Comparison of ENCODE assay signal across 17 mouse cellular contexts in the genomic region with DNA sequence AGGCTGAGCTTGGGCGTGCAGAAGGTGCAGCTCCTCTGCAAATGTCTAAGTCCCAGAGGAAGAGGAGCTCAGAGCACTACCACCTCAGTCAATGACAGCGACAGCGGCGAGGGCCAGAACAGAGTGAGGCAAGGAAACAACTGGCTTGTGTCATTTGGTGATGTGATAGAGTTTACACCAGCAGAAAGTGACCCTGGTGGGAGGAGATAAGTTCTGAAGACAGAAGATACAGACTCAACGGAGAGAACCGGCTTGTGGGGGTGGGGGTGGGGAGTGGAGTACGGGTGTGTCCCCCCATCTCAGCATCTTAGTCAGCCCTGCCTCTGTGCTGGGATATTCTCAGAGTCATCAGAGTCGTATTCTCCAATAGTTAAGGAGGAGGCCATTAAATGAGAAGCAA. TPM values are rescaled to one million over a fixed set of nuclear protein-coding genes. Genes with fewer than 3 reads are reported as not detected.
DNase-seq lines count a peak whose midpoint lies in the region; ATAC-seq lines count a peak whose summit lies in the region.
"Had no signal": no experiment of that assay in that cellular context is flagged by ENCODE, and none has a peak within 500 bp of the region (broad histone marks: within the 10 kb centered on the region; RNA-seq: fewer than 3 reads in every experiment).

No protein-coding gene starts in this region.

- WGBS in midbrain, embryonic 10.5 days = 90% methylated on average over 8 of the region's 8 CpGs
- 88% methylated on average over 8 of the region's 8 CpGs for WGBS in midbrain, embryonic 15.5 days
- WGBS in liver, embryonic 12.5 days (ENCODE audit: insufficient replicate concordance) = 14% methylated on average over 8 of the region's 8 CpGs

- H3K4me2 ChIP-seq in midbrain, embryonic 15.5 days = no peak overlapping the region
- H3K4me2 ChIP-seq in liver, embryonic 12.5 days = peak overlapping the region; percentile 50
- H3K4me2 ChIP-seq: forebrain, embryonic 12.5 days; heart, embryonic 13.5 days; midbrain, embryonic 13.5 days; neural tube, embryonic 15.5 days had no signal

- H3K27me3 ChIP-seq in midbrain, embryonic 10.5 days (ENCODE audit: low read depth, poor library complexity, severe bottlenecking) = no peaks in the 10 kb centered on the region
- no peaks in the 10 kb centered on the region for H3K27me3 ChIP-seq in midbrain, embryonic 15.5 days (replicated peaks)
- 0 out of 2 replicates have a peak, but pooled peaks cover 5% of the 10 kb centered on the region for H3K27me3 ChIP-seq in liver, embryonic 12.5 days (replicated peaks)
- H3K27me3 ChIP-seq: midbrain, embryonic 13.5 days; neural tube, embryonic 15.5 days; Patski had no signal

- H3K9me3 ChIP-seq in midbrain, embryonic 10.5 days (replicated peaks) = no peaks in the 10 kb centered on the region
- H3K9me3 ChIP-seq in midbrain, embryonic 15.5 days = no peaks in the 10 kb centered on the region
- H3K9me3 ChIP-seq in liver, embryonic 12.5 days (replicated peaks) = no peaks in the 10 kb centered on the region
- H3K9me3 ChIP-seq: forebrain, embryonic 12.5 days; heart, embryonic 13.5 days; midbrain, embryonic 13.5 days; neural tube, embryonic 15.5 days had no signal

- no peak overlapping the region for H3K9ac ChIP-seq in midbrain, embryonic 15.5 days
- H3K9ac ChIP-seq in liver, embryonic 12.5 days = peak overlapping the region; percentile 32
- H3K9ac ChIP-seq: forebrain, embryonic 12.5 days; heart, embryonic 13.5 days; midbrain, embryonic 13.5 days; neural tube, embryonic 15.5 days had no signal

- peak overlapping the region; percentile 23; the same call in 1 of the 2 replicates for H3K27ac ChIP-seq in midbrain, embryonic 10.5 days (replicated peaks)
- no peak overlapping the region for H3K27ac ChIP-seq in midbrain, embryonic 15.5 days
- H3K27ac ChIP-seq in liver, embryonic 12.5 days = peak overlapping the region; percentile 78
- H3K27ac ChIP-seq: forebrain, embryonic 12.5 days; heart, embryonic 13.5 days; neural tube, embryonic 15.5 days had no signal

- no peak overlapping the region for H3K4me3 ChIP-seq in midbrain, embryonic 10.5 days
- H3K4me3 ChIP-seq in midbrain, embryonic 15.5 days = no peak overlapping the region
- no peak overlapping the region for H3K4me3 ChIP-seq in liver, embryonic 12.5 days
- H3K4me3 ChIP-seq: forebrain, embryonic 12.5 days; heart, embryonic 13.5 days; midbrain, embryonic 13.5 days; myocyte; neural tube, embryonic 15.5 days had no signal

- H3K36me3 ChIP-seq in midbrain, embryonic 10.5 days = no peaks in the 10 kb centered on the region
- no peaks in the 10 kb centered on the region for H3K36me3 ChIP-seq in midbrain, embryonic 15.5 days (replicated peaks)
- H3K36me3 ChIP-seq in liver, embryonic 12.5 days = no peaks in the 10 kb centered on the region
- H3K36me3 ChIP-seq: forebrain, embryonic 12.5 days; heart, embryonic 13.5 days; midbrain, embryonic 13.5 days; neural tube, embryonic 15.5 days had no signal

- no peak for DNase-seq in midbrain, embryonic 10.5 days (ENCODE audit: low spot score)
- peak; percentile 66 for DNase-seq in c-Kit-positive CD71-positive TER-119-negative erythroid progenitor cells, embryonic 14.5 days (ENCODE audit: low read depth)
- no peak for DNase-seq in thymus, postnatal 25 days
- DNase-seq in kidney, postnatal 25 days = no peak
- DNase-seq: adrenal gland, postnatal 25 days; cerebellum, adult 9-11 months; gastrocnemius, postnatal 25 days had no signal

- no peak for ATAC-seq in midbrain, embryonic 15.5 days (replicated peaks)
- ATAC-seq in liver, embryonic 12.5 days = peak; percentile 96
- ATAC-seq in megakaryocyte-erythroid progenitor cell, adult 5-6 weeks (replicated peaks; ENCODE audit: low FRiP score, low TSS enrichment, poor library complexity, severe bottlenecking) = peak; percentile 94
- ATAC-seq: activated CD4-positive, CD25-positive, alpha-beta regulatory T cell, adult 4 months; Patski had no signal

- 0 out of 2 replicates have a peak, but pooled peaks cover 6% of the 10 kb centered on the region for H3K4me1 ChIP-seq in midbrain, embryonic 10.5 days
- peaks cover 14% of the 10 kb centered on the region for H3K4me1 ChIP-seq in midbrain, embryonic 15.5 days
- H3K4me1 ChIP-seq in liver, embryonic 12.5 days = peaks cover 33% of the 10 kb centered on the region

RNA-seq across cellular contexts. Expression of a gene that starts 56.1 kb away (rescaled TPM):
- polyA plus RNA-seq in midbrain, embryonic 10.5 days (2016; fragmentation: Nextera tagmentation; extraction: Ambion mirVana) = 6.7 and 7.1 TPM in 2 replicates
- 3.5 and 4.1 TPM in 2 replicates for polyA plus RNA-seq in midbrain, embryonic 15.5 days (2015; fragmentation: Nextera tagmentation; extraction: Ambion mirVana)
- polyA plus RNA-seq in liver, embryonic 12.5 days (2016; fragmentation: Nextera tagmentation; extraction: Ambion mirVana) = 5.9 and 7.2 TPM in 2 replicates
- 25.4 and 36.2 TPM in 2 replicates for total RNA-seq in megakaryocyte-erythroid progenitor cell, adult 5-6 weeks (2014; fragmentation: Nextera tagmentation)
- 28.0 and 28.1 TPM in 2 replicates for total RNA-seq in megakaryocyte-erythroid progenitor cell, adult 5-6 weeks (2017)

RNA-seq across cellular contexts. Expression of a gene that starts 56.2 kb away (rescaled TPM):
- 39.5 and 41.6 TPM in 2 replicates for polyA plus RNA-seq in midbrain, embryonic 10.5 days (2016; fragmentation: Nextera tagmentation; extraction: Ambion mirVana)
- 24.6 and 25.9 TPM in 2 replicates for polyA plus RNA-seq in midbrain, embryonic 15.5 days (2015; fragmentation: Nextera tagmentation; extraction: Ambion mirVana)
- polyA plus RNA-seq in liver, embryonic 12.5 days (2016; fragmentation: Nextera tagmentation; extraction: Ambion mirVana) = 47.2 and 48.0 TPM in 2 replicates
- 58.2 and 60.6 TPM in 2 replicates for total RNA-seq in megakaryocyte-erythroid progenitor cell, adult 5-6 weeks (2014; fragmentation: Nextera tagmentation)
- total RNA-seq in megakaryocyte-erythroid progenitor cell, adult 5-6 weeks (2017) = 34.3 and 52.8 TPM in 2 replicates
